Mouse (Mus musculus): ENCODE results near the gene Erap1. TPM values are rescaled to one million over a fixed set of nuclear protein-coding genes. Genes with fewer than 3 reads are reported as not detected.

The Erap1 gene
- total RNA-seq, 2 experiments from 2014 or later: 53.1 to 263 TPM

Other genes starting within 250 kb of the Erap1 start
- gene Zfp72, start 248.7 kb upstream of the Erap1 start, total RNA-seq (2014; fragmentation: Nextera tagmentation): 5.3 and 6.0 TPM in 2 replicates
- gene Zfp72, start 248.7 kb upstream of the Erap1 start, total RNA-seq (2017): 10.0 and 11.4 TPM in 2 replicates
- gene Ftl1-ps1, start 239.9 kb upstream of the Erap1 start, total RNA-seq (2014; fragmentation: Nextera tagmentation): 24.3 and 35.7 TPM in 2 replicates
- 16.4 and 28.3 TPM in 2 replicates for gene Ftl1-ps1, start 239.9 kb upstream of the Erap1 start, total RNA-seq (2017)
- 10.4 and 13.9 TPM in 2 replicates for gene Zfp825, start 145.6 kb upstream of the Erap1 start, total RNA-seq (2014; fragmentation: Nextera tagmentation)
- 13.1 and 13.7 TPM in 2 replicates for gene Zfp825, start 145.6 kb upstream of the Erap1 start, total RNA-seq (2017)
- 26.0 and 35.4 TPM in 2 replicates for gene Cast, start 169.2 kb downstream of the Erap1 start, total RNA-seq (2014; fragmentation: Nextera tagmentation)
- gene Cast, start 169.2 kb downstream of the Erap1 start, total RNA-seq (2017): 56.4 and 68.1 TPM in 2 replicates